Mouse (Mus musculus) mesoderm, embryonic 11.5 days (tissue): ENCODE results near the gene Gm45261.

Source experiments
- DNase-seq: peaks from one replicate; pipeline ENCODE4 v3.0.0-alpha.2; 2012; ENCODE audit warnings: low read depth, low spot score

Gene Gm45261

DNA sequence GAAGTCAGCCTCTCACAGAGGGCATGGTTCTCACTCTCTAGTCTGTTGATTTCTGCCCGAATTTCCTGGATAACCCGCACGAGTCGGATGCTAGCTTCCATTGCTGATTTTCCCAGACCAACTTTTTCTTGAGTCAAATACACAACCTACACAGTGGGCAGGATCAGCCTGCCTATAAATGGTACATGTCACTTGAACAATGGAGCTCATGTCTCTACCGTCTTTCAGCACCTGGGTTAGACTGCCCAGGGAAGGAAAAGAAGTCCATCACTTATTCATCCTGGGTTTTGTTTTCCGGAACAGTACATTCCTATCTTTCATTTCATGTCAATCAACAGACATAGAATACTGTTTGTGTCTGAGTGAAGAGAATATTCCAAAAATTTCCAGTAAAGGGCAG lies at the start of gene Gm45261:
Gm45261 (minus strand) TSS at position 101 of the 400 bp plus-strand sequence.
- no peak for DNase-seq

DNA sequence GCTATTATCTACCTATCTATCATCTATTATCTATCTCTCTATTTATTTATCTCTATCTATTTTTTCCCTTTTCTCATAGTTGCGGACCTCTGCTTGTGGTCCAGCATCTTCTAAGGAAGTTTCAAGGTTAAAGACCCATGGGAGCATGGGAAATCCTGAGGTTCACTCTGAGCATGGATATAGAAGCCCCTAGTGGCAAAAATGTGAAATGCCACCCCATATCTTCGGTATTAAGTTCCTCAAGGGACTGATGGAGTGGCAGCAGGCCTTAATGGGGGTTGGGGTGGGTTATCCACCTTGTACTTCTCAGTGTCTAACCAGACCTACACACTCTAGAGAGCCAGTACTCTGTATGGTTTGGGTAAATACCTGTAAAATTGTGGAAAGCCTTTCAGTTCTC lies 43.5 kb upstream of the Gm45261 start:
- peak; percentile 23 for DNase-seq

DNA sequence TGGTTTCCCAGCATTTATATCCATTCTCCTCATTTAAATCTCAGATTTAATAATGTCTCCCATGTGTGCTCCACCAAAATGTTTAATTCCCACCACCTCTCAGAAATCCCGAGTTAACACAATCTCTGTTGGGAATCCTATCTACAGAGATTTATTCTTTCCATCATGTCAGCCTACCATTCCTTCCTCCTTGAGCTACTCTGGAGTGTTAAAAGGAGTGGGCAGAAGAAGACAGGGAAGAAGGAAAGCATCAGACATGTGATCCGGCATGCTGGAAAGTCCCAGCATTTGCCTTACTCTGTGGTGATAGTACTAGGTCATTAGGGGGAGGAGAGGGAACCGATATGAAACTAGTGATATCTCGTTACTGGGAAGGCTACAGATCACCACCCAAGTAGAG lies 42.8 kb upstream of the Gm45261 start:
- no peak for DNase-seq

DNA sequence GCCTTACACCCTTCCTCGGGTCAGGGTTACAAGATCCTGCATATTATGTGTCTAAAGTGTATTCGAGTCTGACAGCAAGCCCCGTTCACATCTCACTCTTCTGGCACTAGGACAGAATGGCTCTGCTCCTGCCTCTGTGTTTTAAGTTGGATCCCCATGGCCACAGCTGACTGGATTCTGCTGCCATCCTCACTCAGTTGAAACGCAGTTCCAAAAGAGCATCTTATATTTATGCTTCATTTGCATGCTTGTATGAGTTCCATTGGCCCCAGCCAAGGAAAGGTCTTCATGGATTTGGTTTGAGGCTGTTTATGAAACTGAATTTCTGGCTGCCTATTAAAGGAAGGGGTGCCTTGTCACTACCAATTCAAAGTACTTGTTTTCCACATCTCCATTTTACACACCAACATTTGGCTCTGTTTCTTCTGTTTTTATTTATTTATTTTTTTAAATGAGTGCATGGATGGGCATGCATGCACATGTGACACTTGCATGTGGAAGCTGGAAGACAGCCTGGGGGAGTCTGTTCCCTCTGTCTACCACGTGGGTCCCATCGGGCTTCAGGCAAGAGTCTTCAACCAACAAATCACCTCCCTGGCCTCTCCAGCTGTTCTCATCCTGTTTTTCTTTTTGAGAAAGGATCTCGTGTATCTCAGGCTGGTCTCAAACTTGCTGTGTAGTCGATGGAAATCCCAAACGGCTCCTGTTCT lies 41.4 kb upstream of the Gm45261 start:
- no peak for DNase-seq

DNA sequence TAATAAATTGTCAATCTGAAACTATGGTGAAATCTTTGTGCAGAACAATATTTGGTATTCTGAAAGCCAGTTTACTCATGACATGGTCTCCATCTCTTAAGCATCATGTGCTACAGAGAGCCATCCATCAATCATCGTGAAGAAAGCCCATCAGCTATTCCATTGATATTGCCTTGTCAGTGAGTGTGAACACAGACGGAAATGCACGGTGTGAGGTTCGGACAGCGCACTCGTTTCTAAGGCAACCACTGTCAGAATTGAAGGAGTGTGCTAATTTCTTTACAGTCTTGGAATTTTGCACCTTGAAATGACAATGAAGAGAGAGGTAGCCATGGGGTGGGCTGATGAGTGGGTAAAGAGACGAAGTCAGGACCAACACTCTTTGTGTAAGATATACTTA lies 38.0 kb upstream of the Gm45261 start:
- DNase-seq, result no peak

DNA sequence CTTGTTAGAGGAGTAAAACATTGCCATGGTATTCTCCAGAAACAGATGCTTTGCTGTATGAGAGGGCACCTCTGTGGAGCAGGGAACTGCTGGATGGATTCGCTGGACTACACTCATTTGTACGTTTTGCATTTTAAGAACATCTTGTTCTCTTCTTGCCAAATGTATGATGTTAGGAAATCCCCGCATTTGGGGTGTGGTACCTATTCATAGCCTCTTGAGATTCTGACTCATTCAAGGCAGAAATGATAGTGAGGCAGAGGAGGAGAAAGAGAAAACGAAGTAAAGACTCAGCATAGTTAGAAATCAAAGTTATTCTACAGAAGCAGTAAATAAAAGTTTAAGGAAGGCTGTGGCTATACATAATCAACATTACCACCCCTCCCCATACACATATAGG lies 35.1 kb upstream of the Gm45261 start:
- DNase-seq, result no peak

DNA sequence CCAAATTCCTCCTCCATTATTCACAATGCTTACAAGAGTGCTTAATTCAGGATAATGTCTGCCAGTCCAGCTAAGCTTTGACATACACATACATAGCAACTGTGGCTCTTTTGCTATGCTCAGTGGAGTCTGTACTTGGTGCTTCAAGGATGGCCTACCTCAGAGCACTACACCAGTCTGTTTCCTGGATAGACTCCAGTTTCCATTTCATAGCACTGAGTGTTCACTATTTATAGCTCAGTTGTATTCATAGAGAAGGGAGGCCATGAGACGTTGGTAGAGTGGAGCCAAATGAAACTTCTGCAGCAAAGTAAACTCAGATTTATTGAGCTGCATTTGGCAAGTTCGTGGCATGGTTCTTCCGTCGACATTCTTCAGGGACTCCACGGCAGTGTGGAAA lies 22.2 kb upstream of the Gm45261 start:
- DNase-seq, result no peak

DNA sequence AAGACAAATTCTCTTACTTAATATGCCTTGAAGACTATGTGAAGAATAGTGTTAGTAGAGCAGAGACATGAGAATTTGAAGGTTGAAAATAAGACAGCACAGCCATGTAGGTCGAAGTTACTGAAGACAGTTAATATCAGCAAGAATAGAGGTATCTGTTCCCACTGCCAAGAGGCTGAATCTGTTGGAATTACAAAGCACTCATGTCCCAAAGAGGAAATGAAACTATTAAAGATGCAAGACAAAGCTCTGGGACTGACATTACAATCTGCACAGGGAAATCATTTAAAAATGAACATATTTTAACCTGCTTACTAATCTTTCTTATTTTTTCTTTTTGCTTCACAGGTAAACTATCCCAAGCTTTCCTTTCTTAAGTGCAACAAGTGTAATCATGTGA lies 13.7 kb upstream of the Gm45261 start:
- DNase-seq, result no peak

DNA sequence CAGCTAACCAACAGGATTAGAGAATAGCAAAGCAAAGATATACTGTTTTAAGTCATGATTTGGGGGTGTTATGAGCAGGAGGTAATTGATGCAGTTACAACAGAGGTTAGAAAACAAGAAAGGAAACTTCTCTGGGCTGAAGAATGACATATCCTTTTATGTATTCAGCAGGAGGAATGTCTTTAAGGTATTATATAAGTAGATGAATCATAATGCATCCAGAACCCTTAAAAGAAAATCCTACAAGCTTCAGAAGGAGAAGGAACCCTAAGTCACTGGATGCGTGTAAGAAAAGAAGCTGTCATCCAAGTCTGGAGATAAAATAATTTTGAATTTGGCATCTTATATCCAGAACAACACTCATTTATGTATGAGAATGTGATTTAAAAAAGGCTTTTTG lies 11.1 kb upstream of the Gm45261 start:
- DNase-seq, result no peak

DNA sequence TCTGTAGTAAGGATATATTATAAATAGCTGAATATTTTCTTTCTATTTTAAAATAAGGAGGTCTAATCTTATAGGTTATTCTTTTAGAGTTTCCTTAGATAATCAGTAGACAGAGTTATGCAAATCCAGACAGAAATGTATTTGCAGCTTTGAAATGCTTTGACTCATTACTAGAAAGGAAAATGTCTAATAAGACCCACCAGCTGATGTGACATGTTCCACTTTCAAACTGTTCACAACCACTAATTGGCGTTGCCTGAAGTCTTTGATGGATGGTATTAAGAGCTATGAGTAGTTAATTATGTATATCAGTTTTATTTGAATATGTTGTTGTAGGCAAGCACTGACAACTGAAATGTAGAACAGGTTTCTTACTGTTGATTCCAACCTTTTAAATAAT lies 1.3 kb downstream of the Gm45261 start:
- DNase-seq, result no peak

DNA sequence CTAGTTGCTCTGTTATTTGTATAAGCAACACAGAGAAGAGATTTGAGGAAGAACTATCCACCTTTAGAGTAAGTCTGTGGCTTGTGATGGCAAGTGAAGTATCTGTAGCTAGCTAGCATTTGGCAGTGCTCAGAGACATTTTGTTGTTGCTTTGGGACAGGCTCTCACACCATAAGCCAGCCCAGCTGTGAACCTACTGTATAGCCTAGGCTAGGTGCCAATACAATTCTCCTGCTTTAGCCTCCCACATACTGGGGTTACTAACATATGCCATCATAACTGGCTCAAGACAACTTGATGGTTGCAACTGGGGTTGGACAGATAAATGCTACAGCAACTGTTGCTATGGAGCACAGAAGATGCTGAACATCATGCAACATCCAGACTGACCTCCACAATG lies 1.8 kb downstream of the Gm45261 start:
- no peak for DNase-seq

DNA sequence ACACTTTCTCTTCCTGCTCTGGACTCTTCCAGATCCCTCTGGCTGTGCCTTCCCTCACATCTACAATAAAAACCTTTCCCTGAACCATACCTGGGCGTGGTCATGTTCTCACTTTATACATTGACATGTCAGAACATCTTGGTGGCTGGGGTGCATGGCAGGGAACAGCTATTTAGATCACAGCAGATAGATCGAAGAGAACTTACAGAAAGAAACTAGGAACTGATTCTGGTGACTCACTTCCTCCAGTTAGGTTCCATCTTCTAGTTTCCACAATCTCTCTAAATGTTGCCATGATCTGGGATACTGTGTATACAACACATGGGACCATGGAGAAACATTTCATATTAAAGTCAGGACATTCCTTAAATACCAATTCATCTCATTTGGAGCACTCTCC lies 7.3 kb downstream of the Gm45261 start:
- DNase-seq, result no peak

DNA sequence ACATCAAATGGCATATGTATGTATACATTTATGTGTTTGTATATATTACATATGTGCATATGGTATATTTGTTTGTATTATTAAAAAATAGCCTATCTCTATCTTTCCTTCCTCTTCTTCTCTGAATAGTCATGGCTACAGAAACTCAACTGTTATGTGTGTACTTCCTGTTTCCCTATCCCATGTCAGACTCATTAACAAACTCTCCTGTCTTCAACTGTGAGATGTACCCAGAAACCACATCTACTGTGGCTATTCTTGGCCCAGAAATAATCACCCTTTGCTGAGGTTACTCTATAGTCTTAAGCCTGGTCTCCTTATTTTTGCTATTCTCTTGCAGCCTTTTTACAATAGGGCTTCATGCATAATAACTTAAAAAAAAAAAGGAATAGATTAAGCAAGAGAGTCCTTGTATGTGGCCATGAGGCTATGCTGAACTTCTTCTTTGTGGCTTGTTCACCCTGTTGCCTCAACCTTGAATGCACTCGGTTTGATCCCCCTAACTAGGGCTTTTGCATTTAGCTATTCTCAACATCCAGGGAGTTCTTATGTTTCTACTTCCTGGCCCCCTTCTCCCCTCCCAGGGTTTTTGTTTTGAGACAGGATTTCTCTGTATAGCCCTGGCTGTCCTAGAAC lies 9.2 kb downstream of the Gm45261 start:
- DNase-seq, result no peak

DNA sequence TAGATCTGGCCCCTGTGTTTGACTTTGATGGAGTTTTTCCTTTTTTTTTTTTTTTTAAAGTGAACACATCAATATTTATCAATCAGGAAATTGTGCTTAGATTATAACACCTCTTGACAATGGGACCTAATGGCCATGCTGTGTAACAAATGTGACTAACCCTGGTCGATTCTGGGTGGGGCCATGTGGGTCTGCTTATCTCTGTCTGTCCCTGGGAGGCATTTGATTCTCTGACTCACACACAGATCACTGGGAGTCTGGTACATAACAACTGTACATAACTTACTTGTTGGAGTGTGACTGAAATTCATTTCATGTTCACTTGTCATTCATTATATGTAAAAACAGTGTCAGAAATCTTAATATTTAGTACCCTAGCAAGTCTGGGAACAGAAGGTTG lies 13.7 kb downstream of the Gm45261 start:
- no peak for DNase-seq

DNA sequence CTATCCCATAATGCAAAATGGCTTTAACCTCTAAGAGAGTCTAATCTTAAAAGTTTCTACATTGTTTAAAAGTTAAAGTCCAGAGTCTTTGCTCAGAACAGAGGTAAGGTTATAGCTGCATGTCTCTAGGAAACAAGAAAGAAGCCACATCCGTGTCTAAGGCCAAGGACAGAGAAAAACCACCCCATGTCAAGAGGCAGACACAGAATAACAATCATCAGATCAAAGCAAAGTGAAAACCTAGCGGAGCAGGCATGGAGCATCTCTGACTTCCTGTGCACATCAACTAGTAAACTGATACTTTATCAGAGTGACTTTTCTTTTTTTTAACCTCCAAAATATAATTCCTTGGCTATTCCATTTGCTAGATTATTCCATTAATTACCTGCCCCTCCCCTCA lies 20.3 kb downstream of the Gm45261 start:
- DNase-seq, result no peak

DNA sequence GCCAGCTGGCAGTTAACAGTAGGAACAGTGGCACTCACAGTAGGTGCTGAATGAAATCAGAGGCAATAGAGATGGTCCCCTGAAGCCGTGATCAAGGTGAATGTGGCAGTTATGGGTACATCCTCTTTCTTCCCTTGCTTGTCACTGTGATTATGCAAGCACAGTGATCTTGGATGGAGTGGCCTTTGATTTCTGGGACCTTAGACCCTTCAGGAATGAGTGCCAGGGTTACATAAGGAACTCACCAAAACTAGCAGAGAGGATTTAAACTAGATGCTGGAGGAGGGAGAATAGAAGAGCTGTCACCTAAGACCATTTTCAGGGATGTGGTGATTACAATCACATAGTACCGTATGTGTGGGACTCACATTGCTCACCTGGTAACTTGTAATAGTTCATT lies 22.7 kb downstream of the Gm45261 start:
- no peak for DNase-seq

DNA sequence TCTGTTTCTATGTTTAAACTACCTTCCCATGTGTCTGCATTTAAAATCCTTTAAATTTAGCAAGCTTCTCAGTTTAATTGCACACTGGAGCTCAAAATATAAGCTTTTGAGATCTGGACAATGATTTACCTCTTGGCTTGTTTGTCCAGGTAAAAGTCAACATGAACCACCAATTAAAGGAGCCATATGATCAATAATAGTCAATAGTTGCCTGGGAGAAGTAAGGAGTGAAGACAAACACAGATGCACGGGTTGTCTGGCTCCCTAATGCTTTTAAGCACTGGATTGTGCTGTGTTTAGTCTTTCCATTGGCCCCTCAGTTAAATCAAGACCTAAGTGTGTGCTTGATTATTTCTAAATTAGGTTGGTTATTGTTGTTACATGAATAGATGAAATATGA lies 33.3 kb downstream of the Gm45261 start:
- DNase-seq, result no peak

DNA sequence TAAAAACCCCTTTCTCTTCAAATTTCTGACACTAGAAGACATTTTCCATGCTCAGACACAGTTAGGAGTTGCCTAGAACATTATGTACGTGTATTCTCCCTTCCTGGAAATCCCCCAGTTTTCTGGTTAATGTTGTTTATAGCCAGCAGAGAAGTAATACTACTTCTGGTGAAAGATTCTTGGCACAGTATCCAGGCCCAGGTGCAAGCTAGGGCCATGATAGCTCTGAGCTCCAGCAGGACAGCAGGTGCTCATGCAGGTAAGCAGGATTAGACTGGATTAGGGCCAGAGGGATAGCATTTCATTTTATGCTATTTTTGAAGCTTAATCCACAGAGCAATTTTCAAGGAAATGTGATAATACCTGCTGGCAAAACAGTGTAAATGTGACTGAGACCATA lies 33.8 kb downstream of the Gm45261 start:
- DNase-seq, result no peak

DNA sequence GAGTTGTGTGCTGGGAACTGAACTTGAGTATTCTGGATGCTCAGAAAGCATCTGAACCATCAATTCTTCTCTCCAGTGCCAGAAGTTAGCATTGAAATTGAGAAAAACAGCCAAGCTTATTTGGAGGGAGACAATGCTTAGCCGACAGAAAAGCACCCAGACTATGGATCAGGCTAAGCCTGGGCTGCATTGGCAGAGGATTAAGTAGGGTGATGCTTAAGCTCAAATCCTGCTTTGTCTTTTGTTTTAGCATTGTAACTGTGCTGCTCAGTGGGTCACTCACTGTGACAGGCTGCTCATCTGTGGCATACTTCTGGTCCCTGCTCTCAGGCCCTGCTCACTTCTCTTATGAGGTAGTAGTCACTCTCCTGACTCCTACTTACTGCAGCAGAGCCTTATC lies 36.6 kb downstream of the Gm45261 start:
- DNase-seq, result no peak

DNA sequence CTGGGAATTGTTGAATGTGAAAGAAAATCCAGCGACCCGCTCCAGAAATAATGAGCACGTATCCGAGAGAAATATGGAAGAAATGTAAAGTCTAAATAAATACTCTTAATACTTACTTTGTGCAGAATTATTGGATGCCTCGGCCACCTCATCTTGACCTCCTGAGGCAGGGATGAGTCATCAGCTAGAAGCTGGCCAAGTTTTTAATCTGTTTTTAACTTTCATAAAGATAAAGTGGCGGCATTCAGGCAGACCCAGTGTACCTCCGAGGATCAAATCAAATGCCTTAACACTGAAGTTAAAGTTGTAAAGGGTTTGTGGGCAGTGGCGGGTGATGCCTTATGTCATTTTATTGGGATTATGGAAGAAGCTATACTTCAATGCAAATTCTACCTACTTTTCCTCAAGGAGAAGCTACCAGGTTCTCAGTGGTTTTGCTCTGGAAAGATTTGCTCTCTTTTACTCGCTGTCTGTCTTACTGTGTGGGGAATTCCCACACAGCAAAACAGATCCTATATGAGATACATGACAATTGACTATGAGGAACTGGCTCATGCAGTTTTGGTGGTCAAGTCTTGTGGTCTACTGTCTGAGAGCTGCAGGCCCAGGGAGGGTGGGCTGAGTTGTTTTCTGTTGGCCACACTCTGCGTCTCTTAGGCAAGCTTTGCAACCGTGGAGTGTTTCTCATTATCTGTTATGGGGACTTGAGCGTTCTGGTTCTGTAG lies 42.8 kb downstream of the Gm45261 start:
- DNase-seq, result no peak

DNA sequence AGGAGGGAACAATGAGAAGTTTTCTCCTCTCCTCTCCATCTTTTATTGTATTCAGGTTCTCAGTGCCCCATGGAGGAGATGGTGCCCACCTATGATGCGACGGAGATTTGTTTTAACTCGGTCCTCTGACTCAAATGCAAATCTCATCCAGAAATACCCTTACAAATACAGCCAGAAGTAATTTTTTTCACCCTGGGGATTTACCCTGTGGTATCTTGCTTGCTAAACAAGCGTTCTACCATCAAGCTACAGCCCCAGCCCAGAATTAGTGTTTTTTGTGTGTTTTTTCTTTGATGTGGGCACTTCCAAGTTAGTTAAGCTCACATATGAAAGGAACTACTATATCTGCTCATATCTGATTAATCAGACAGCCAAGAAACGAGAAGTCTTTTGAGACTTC lies 44.9 kb downstream of the Gm45261 start:
- no peak for DNase-seq

DNA sequence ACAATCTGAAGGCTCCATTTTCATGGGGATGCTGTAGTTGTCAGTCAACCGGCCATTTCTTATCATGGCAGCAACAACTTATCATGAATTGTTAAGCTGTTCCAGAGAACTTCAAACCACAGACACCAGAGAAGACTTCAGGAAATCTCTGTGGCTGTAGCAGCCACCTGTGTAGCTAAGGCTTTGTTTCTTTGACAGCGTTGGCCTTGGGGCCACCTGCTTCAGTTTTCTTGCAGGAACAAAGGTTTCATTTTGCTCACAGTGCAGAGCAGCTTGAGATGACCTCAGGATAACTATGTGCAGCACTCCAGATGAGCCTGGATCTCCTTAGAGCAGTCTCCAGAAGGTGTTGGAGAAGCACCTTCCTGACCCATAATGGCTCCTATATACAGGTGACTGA lies 48.7 kb downstream of the Gm45261 start:
- no peak for DNase-seq
